Mouse (Mus musculus) liver (tissue): Measurements from ENCODE around the gene Olfr532.
"Not testable (repeated sequence)": the region's sequence is repeated elsewhere in the genome, so short reads cannot be mapped to it uniquely, and the experiment has no call there.

Experiments used
- DNase-seq: peaks from one replicate; pipeline ENCODE4 v3.0.0-alpha.2; 2020; ENCODE audit warnings: mixed read lengths

Gene Olfr532

GRCm38 (mm10) chr7:140421539-140421938 is at the start of gene Olfr532:
Gene Olfr532 (minus strand): TSS chr7:140421639.
- no peak for DNase-seq

DNA sequence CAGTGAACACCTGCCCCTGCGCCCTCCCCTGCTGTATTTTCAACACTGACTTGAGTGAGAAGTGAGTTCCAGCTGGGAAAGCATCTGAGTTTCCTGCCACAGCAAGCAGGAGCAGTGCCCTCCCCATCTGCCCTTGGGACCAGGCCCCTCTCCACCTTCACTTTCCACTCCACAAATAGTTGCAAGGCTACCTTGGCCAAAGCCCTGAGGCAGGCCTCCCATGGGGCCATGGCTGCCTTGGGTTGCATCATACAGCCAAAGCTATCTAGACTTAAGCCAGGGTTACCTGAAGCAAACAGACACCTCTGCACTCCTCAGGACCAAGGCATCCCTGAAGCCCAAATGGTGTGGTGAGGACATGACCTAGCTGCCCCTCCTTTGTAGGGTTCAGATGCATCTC is 41.6 kb upstream of the Olfr532 start, which contains the start of gene Olfr533:
Olfr533 (plus strand) TSS at position 301 of the 400 bp plus-strand sequence.
- DNase-seq = not testable (repeated sequence)

GRCm38 (mm10) chr7:140443141-140443540 is 21.7 kb upstream of the Olfr532 start:
- no peak for DNase-seq

DNA sequence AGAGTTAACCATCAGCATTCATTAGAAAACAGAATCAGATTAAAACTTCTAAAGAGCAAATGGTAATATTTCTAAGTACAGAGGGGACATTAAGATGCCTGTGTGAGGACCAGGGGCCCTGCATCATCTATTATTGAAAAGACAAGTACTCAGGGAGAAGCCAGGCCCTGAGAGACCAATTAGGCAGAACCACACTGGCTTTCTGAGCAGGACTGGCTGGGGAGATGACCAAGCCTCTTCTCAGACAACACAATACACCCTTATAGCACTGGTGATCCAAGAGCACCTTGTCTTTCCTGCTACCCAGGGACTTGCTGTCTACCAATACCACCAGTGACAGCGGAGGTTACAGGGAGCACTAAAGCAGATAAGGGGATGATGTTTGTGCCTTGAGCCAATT is 18.6 kb downstream of the Olfr532 start, which contains the start of gene Olfr531:
Olfr531 (minus strand) TSS at position 101 of the 400 bp plus-strand sequence.
- no peak for DNase-seq

- no peak for DNase-seq
Observed at GRCm38 (mm10) chr7:140376911-140377310, 44.5 kb downstream of the Olfr532 start.

GRCm38 (mm10) chr7:140376231-140376630 is 45.2 kb downstream of the Olfr532 start, which contains the start of gene Olfr530:
Gene Olfr530 (minus strand): TSS chr7:140376331.
- no peak for DNase-seq

DNA sequence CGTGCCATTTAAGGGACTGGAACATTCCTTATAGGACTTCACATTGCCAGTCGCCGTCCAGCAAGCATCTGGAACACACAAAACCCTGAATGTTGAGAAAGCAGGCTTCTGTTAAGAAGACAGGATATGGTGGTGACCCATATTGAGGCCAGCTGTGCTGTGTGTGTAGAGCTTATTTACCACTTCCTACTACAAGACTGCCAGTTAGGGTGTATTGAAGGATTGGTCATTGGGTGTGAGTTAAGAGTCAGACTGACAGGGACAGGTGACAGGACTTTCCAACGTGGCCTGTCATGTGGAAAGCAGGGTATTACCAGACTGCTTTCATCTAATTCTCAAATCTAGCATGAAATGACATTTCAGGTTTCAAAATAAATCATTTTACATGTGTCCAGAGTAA is 47.1 kb downstream of the Olfr532 start:
- no peak for DNase-seq
